Mouse (Mus musculus): ENCODE results near the gene Pmel.

DNA sequence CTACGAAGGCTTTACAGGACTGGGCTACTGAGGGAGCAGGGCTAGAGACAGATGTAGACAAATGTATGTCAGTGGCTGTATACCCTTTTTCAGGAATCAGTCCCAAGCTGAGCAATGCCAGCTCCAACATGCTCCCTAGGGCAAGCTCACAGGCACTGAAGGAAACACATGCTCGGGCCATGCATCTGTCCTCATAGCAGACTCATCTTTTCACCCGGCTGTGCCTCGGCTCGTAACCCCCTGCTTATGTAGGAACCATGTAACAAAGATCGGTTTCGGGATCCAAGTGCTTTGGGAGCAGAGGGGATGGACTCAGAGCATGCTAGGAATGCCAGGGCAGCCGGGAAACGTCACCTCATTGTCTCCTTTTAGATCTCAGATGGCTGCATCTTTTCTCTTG lies 44.5 kb upstream of the Pmel start:
- TF ChIP-seq CTCF (conservative IDR thresholded peaks at IDR 0.05; ENCODE audit: low read length) (no peak), POU5F1 (IDR thresholded peaks at IDR 0.05; ENCODE audit: borderline replicate concordance, low read length) (no peak)
